Mouse (Mus musculus): ENCODE results near the gene Ptpn1.

Ptpn1 gene

DNA sequence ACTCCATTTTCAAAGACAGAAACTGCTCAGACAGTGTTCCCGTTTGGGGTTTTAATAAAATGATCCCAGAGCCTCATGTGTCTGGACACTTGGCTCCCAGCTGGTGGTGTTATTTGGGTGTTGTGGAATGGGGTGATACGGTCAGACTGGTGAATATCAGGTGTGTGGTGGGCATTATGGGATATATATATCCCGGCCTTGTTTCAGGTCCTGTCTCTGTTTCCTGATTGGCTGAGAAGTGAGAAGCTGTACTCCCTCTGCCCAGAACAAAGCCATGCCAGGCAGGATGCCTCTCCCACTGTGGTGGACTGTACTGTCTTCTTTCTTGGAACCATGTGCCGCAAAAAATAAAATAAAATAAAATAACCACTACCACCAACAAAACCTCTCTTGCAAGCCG, 7.8 kb upstream of the Ptpn1 start:
- no peak for DNase-seq

DNA sequence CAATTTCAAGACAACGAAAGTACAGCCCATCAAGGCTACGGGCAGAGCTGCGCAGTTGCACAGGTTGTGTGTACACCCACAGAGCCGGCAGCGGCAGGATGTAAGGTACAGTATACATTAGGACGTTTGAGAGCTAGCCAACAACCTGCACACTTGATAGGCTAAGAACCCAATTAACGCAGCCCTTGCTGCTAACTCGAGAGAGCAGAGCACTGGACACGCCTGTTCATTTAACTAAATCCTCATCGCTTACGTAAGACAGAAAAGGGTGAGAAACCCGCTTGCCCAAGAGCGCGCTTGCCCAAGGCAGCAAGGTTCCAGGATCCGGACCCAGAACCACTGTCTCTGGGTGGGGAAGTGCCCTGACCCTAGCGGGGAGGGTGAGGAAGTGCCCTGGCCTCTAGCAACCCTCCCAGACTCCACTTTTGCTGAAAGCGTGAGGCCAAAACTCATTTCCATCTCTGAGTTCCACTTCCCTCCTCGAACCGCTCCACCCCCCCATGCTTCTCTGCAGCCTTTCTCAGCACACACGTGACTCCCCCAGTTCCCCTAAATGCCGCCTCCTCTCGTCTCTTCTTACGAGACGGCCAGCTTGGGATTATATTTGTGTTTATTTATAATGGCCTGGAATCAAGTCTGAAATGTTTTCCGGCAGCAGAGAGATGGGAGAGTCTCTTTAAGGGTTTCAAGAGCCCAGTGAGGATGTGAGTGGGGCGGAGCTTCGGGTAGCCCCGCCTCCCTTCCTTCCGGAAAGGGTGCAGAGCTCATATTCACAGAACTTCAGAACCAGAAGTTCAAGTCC, 6.9 kb upstream of the Ptpn1 start:
- DNase-seq: peak; percentile 77 to 86

DNA sequence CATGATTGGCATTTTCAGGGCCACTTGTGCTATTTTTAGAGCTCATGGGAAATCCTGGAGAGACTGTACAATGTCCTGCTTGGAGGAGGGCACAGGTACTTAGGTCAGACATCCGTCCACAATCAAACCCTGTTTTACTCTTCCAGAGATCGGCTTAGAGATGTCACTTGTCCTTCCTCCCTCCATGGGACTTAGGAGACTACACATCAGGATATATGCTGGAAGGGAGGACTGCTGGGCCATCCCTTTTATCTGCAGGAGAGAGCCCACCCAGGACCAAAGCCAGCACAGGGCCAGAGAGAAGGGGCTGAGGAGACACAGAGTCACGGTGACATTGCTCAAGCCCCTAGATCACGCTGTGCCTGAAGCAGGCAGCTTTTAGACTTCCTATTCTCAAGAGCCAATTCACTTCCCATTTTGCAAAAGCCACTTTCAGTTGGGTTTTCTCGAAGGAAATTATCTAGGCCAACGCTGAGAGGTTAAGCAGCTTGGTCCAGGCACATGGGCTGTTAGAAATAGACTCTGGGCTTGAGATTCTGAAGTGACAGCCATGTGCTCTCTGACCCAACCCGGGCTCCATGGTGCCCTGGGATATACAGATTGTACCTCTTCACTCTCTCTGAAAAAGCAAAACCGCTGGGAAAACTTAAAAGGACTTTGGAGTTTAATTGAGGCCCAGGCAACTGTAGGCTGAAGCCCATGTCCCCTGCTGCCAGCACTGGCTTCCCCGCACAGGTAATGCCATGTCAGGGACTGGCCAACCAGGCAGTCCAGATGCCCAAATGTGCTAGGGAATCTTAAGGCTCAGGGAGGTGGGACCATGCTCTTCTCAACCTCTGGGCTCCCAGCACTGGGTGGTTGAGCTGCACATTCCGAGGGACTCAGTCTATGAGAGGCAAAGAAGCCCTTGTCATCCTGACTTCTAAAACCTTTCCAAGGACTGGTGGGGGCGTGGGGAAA, 5.7 kb upstream of the Ptpn1 start:
- no peak for DNase-seq

DNA sequence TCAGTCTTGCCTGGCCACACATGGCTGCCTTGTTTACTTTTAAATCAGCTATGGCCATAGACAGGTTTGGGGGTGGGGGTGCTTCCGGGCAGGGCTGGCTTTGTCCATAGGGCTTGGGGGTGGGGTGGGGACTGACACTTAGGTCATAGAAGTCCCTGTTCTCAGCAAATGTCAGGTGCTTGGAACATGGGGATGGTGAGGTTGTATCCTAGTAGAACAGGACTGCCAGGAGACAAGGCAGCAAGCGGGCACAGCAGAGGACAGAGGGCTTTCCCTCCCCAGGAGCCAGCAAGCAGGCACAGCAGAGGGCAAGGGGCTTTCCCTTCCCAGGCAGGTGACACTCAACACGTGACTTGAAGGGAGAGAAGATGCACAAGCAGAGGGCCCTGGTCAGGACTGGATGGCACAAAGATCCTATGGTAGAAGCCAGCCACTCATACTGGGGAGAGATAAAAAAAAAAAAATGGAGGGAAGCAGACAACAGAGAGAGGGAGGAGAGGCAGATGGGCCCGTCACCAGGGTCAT, 3.8 kb upstream of the Ptpn1 start:
- no peak for DNase-seq

DNA sequence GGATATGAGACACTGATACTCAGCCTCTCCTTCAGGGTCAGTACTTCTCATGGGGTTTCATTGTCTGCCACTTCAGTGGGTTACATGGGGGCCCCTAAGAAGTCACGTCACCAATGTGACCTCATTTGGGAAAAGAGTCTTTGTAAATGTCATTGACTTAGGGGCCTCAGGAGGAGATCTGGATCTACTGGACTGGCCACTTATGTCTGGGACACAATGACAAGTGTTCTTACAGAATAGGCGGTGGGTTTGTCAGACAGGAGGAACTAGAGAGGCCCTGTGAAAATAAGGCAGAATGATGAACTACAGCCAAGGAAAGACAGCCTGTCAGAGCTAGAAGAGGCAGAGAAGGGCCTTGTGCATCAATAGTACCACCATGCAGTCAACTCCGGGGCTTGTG, 2.9 kb upstream of the Ptpn1 start:
- DNase-seq: no peak

DNA sequence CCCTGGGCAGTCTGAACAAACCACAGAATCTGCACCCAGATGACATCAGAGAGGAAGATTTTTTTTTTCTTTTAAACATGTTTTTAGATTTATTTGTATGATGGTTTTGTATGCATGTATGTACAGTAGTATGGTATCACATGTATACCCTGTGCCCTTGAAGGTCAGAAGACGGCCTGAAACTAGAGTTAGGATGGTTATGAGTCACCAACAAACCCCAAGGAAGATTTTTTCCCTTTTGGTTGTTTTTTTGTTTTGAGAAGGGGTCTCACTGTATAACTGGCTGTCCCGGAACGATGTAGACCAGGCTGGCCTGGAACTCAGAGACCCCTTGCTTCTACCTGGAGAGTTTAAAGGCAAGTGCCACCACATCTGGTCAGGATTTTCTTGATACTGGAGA, 882 bp upstream of the Ptpn1 start:
- no peak for DNase-seq

DNA sequence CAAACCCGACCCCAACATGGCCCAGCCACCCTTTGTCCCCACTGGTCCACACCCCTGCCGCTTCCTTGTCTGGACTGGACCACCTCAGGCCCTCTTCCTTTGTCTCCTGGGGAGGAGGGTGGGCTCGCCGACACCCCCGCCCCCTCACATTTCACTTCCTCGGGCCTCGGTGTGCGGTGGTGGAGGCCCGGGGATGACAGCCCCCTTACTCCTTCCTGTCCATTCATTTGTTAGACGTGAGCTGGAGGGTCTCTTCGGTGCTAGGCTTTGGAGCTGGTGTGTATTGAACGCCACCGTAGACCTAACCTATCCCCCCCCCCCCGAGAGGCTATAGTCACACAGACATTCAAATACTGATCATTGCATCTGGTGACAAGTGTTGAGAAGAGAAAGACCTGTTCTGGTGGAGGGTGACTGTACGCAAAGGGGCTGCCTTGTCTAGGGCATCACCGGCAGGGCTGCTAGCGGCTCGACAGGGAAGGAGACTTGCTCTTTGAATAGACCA, 922 bp downstream of the Ptpn1 start:
- DNase-seq: no peak

DNA sequence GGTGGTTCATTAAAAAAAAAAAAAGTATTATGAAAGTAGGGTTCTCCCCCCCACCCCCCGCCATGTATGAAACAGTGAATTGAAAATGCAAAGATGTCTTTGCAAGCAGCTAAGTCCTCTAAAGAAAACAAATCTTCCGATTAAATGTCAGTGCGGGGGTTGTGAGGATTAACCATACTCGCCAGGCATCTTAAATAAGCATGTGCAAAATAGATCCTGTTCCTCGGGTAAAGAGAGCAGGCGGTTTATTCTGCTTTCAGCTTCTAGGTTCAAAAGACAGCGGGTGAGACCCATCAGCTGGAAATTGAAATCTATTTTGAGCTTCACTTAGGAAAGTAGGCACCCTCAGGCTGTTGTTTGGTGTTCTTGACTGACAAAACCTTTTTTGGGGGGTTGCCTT, 1.5 kb downstream of the Ptpn1 start:
- DNase-seq: no peak

DNA sequence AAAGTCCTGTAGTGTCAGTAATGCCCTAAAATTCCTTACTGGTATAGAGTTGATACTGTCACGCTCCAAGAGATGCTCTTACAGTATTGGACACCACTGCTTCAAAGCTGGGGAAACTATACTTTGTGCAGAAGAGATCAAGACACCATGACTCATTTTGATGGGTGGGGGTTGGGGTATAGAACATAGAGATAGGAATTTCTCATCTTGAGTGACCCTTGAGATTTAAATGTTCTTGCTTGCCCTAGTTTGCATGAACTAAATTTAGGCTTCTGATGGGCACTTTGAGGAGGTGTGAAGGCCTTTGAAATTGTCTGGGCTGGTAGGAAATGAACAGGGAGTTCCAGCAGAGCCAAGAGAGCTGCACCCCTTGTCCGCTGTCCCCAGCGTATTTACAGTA, 4.1 kb downstream of the Ptpn1 start:
- no peak for DNase-seq

DNA sequence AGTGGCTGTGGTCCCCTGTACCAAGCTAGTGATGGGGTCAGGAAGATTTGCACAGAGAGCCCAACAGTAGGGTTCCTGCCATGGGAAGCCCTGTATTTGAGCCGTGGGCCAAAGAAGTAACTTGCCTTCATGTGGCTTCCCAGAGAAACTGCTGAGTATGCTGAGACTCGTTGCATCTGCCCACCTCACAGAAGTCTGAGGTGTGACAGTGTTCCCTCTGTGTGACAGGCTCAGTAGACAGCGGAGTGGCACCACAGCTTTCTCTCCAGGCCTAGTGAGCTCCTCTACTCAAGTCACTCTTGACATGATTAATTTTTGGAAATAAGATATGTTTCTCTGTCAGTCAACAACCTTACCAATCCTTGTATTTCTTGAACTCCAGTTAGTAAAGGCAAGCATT, 6.9 kb downstream of the Ptpn1 start:
- no peak for DNase-seq

DNA sequence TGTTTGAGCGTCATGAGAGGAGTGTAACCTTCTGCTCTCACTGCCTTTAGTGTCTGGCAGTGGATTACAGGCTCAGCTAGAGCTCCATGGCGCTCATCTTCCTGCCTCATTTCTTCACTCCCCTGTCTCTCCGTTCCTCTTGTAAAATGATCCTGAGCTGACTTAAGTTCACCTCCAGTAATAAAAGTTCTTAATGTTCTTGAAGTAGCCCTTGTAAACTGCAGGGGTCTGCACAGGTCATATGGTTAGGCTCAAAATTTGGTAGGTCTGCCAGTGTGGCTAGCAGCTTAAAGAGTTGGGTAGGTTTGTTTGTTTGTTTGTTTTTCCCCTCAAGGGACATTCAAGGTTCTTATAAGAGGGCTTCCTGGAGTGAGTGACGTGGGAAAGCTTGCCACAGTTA, 7.3 kb downstream of the Ptpn1 start:
- DNase-seq: no peak

DNA sequence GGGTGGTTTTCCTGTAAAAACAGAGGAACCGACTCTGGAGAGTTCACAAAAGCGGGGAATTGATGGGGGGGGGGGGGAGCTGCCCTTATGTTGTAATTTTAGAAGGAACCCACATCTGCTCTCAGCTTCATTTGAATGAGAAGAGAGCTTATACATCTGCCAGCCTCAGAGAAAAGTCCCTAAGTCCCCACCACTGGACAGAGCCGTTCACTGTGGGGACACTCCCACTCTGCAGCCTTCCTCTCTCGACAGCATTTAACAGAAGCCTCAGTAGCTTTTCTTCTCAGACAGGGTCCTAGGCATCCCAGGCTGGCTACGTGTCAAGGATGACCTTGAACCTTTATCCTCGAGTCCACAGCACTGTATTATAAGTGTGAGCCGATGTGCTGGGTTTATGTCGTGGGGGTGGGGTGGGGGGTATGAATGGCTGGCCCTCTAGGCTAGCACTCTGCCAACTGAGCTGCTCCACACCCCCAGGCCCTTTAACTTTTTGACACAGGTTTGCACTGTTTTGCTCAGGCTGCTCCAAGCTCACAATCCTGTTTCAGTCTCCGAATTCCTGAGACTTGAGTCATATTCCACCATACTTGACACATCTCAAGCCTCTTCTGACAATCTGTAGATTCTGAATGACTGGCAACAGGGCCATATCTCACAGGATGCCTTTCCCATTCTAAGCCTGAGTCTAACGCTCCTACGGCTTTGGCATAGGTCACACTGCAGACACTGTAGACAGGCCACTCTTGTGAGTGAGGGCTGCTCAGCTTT, 8.0 kb downstream of the Ptpn1 start:
- DNase-seq: no peak

DNA sequence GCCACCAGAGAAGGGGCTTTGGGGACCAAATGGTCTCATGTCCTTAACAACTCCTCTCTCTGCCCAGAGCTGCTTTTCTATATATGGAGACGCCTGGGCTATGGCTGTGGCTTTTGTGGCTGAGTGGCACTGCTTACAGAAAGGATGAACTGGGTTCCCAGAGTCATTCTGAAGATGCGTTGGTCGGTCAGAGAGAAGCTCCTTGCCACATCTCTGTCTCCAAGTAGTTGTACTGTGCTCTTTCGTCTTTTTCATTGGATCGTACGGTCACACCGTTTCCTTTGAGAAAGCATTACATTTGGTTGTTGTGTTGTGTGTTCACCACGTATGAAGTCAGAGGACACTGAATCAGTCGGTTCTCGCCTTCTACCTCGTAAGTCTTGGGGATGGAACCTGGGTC, 8.8 kb downstream of the Ptpn1 start:
- no peak for DNase-seq

DNA sequence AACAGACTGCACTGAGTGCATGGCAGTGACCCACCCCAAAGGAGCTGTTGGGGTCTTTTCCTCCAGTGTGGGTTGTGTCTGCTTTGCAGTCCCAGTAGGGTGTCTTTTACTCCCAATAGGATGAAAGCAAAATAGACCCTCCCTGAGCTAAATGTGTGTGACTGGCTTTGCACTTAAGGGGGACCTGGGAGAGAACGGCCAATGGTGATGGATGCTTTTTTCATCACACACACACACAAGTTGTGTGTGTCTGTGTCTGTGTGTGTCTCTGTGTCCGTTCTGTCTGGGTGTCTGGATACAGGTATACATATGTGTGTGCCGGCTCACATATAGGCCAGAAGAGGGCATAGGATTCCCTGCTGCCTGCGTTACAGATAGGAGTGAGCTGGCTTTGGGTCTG, 9.5 kb downstream of the Ptpn1 start:
- DNase-seq: no peak

DNA sequence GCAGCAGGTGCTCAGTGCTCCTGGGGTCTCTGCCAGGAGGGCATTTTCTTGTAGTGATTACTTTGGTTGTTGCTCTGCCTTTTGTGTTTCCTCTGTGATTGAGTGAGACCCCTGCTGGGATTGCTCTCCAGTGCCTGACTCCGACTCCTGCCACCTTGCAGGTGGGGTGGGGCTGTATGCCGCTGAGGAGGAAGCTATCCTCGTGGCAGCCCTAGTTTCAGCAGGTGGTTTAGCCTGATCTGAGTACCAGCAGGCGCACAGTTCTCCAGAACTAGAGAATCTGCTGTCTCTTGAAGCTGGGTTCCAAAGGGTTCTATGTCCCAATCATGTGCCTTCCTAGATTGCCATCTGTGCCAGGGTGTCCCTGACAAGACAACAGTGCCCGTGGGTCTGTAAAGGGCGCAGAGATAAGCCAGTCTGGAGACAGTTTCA, 9.9 kb downstream of the Ptpn1 start:
- DNase-seq: peak; percentile 48 to 51

DNA sequence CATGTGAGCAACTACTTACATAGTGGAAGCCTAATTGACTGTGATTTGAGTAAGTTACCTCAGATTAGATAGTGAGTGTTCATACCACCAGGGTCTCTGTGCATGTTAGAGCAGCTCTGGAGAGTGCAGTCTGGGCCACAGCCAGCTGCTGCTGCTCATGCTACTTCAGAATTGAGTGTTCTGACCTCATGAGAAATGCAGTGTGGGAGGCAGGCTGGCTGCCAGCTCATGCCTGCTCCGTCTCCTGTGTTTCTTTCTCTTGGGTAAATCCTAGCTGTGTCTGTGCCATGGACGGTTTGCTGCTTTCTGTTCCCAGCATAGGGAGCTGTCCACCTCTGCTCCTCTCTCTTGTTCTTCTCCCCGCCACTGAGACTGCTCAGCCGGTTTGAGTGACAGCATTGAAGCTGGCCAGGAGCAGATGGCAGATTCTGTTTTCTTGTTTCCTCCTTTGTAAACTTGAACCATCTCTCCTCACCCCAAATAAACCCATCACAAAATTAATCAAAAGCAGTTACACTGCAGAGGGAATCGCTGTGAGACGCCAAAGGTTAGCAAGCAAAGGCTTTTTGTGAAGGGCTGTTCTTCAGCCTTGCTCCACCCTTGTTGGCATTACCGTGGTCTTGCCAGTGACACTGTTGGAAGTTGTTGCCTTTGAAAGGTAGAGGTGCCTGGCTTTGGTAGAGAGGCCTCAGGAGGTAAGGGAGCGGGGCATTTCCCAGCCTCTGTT, 10.5 kb downstream of the Ptpn1 start:
- DNase-seq: peak; percentile 62 to 68

DNA sequence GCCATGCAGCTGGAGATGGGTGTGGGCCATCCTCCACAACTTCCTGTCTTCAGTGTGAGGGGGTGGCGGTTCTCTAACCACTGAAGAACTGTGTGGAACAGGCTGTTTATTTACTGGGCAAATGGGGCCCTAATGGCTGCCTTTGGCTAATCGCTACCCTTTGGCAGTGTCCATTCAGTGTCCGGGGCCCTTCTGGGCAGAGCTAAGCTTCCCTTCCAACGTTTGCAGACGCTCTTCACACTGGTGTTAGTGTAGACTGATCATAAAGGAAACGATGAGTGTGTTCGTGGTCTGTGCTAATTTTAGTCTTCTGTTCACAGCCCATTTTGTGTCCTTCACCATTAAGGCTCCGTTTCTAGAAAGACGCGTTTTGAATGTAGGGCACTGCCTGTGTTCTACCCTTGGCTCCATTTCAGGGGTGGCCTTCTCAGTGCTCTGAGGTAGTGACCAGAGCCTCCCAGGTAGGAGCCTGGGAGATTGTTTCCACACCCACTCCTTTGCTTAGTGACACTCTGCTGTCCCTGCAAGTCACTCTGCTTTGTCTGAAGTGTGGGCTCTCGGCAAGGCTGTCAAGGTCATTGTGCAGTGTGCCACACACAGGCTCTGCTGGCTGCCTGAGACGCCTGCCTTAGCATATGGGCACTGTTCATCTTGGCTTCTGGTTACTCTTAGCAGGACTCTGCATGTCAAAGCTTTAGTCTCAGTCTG, 11.2 kb downstream of the Ptpn1 start:
- peak; percentile 55 to 60 for DNase-seq

DNA sequence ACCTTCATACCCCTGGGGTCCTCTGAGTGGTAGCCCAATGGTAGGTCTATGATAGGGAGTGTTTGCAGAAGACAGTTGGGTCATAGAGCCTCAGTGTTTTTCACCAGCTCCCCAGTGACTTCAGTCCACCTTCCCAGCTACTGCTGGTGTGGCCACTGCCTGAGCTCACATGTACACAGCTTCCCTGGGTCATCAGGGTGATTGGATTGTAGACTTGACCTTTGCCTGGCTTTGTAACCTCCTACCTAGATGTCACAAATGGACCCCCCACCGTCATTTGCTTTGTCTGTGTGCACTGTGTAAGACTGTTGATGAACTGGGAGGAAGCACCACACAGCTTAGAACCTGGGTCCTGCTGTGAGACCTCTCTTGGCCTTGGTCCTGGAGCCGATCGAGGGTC, 12.3 kb downstream of the Ptpn1 start:
- DNase-seq: no peak

DNA sequence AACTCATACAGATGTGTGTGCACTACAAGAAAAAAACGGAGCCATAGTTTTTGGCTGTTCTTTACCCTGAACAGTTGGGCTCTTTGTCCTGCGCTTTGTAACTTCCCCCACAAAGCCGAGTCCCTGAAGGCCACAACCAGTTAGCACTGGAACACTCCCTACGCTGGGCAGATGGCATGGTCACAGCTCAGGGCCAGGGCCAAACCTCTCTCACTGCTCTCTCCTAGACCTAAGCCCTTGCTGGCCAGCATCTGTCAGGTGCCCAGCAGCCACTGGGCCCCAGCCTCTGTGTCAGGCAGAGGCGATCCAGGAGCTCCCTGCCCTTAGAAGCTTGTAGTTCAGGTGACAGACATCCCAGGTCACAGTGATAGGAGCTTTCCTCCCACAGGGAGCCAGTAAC, 13.6 kb downstream of the Ptpn1 start:
- no peak for DNase-seq

DNA sequence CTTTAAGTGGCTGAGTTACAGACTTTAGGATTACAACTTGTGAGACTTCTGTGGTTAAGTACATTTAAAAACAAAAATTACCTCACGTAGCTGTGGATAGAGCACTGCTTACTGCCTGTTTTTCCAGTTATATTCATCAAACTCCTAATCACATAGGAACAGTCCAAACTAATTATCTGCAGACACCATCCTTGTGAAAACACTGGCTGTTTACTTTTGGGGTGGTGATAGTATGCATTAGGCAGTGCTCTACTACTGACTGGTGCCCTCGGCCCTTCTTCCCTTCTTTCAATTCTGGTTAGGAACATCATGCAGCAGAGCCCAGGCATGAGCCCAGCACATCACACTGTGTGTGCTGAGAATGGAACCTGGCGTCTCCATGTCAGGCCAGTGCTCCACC, 15.4 kb downstream of the Ptpn1 start:
- DNase-seq: no peak

DNA sequence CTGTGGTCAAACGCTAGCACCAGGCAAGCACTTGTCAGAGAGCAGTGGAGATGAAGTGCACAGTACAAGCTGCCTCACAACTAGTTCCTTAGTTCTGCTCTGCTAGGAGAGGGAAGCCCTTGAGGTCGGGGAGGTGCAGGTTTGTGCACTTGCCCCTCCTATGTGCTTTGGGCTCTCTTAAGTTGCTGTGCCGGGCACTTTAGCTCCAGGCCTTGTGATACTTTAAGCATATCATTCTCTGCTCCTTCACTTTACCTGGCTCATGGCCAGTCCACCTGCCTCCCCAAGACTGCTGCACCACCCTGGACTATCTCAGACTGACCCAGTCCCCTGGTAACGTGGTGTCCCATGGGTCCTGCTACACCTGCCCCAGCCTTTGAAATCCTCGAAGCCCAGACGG, 16.2 kb downstream of the Ptpn1 start:
- DNase-seq: no peak
